Mouse (Mus musculus): ENCODE data around the gene Bloc1s1. TPM values are rescaled to one million over a fixed set of nuclear protein-coding genes. Genes with fewer than 3 reads are reported as not detected.

Gene Bloc1s1
- total RNA-seq (2023) = 62.0 to 76.3 TPM (median 67.9 TPM) in 4 replicates

GRCm38 (mm10) chr10:128923935-128924334 is at the start of gene Bloc1s1:
Gene Bloc1s1 (minus strand): TSS chr10:128924035.

DNA sequence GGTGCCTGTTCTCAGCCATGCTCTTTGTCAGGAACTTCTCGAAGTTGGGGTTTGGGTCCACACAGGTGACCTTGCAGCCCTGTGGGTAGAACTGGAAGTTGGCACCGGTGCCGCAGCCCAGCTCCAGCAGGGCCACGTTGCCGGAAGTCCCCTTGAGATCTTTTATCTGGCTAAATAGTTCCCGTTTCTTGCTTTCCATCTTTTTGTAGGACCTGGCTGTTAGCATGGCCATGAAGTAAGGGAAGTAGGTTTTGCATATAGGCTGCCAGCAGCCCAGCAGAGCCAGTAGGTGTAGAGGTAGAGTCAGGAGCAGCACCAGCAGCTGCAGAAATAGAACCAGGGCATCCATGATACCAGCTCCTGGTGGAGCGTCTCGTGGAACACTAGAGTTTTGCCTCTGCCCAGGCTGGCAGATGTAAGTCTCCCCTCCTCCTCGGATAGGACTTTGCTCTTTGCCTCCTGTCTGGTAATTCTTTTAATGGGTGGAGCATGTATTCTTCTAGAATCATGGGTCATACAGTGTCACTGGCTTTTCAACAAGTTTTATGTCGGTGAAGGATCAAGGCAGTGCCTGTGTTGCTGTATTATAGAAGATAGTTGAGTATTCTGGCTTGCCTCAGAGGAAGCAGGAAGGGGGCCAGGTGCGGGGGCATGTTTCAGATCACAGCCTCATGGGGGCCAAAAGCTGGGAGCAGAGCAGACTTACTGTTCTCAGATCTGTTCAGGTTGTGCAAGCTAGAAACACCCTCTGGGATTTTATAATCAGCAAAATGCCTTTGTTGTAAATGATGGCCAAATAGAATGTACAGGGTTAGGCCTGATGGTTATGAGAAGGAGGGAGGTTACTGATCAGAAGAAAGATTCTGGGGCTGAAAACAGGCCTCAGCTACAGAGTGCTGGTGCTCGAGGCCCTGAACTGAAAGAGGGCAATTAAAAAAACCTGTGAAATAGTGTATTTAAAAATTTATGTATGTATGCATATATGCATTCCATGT is 37.1 kb upstream of the Bloc1s1 start, which contains the start of gene Mettl7b:
TSS of gene Mettl7b (minus strand) at position 399 of the 995 bp plus-strand sequence.

DNA sequence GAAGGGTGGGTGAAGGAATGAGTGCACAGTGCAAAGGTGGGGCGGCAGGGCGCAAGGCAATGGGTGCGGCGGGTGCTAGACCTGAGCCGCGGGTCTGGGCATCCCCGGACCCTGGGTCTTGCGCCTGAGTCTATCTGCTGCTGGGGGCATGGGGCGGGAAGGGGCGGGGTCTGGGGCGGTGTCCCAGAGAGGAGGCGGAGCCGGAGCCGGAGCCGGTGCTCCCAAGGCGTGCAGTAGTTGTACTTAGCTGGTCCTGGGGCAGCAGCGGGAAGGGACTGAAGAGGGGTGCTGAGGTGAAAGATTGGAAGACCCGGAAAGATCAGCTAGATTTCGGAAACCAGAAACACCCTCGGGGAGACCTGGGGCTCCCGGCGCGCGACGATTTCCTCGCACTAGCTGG is 9.7 kb upstream of the Bloc1s1 start, which contains the start of gene Itga7:
TSS of gene Itga7 (plus strand) at position 245 of the 400 bp plus-strand sequence.

DNA sequence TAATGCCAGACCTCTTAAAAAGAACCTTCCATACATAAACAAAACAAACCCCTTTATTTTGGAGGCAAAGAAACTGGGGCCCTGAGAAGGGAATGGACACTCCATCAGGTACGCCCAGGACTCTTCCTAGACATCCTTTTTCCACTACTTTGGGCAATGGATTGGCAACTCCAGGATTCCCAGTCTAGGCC is 1.1 kb downstream of the Bloc1s1 start, which contains the start of gene Rdh5:
TSS of gene Rdh5 (minus strand) at position 67 of the 191 bp plus-strand sequence.

DNA sequence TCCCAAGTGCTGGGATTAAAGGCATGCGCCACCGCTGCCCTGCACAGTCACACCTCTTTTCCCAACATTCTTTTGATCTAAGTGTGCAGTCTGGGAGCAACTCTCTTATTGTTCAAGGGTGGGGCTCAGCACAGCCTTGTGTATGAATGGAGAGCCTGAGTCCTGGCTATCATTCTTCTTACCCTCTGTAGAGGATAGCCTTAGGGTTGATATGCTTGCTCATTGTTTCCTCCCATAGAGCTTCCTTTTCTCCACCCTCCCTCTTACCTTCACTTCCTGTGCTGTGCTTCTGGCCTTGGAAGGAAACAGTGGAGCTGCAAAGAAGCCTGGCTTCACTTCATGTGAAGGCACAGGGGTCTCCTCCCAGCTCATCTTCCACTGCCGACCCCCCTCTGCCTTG is 23.1 kb downstream of the Bloc1s1 start, which contains the start of gene Cd63:
TSS of gene Cd63 (plus strand) at position 292 of the 400 bp plus-strand sequence.

GRCm38 (mm10) chr10:128891296-128892094 is 32.3 kb downstream of the Bloc1s1 start, which contains the start of gene Gdf11:
Gene Gdf11 (minus strand): TSS chr10:128891718.

Other genes starting within 250 kb of the Bloc1s1 start
- gene Suox, start 250.0 kb downstream of the Bloc1s1 start, total RNA-seq (2023) = 6.8 to 8.6 TPM (median 7.5 TPM) in 4 replicates
- gene Rab5b, start 227.8 kb downstream of the Bloc1s1 start, total RNA-seq (2023) = 54.8 to 63.6 TPM (median 59.7 TPM) in 4 replicates
- 0.54 to 2.0 TPM (median 0.80 TPM) in 4 replicates for gene Pmel, start 219.8 kb downstream of the Bloc1s1 start, total RNA-seq (2023)
- 51.3 to 55.3 TPM (median 52.6 TPM) in 4 replicates for gene Cdk2, start 219.0 kb downstream of the Bloc1s1 start, total RNA-seq (2023)
- gene Dgka, start 179.2 kb downstream of the Bloc1s1 start, total RNA-seq (2023) = 172 to 181 TPM (median 175 TPM) in 4 replicates
- gene Pym1, start 176.1 kb downstream of the Bloc1s1 start, total RNA-seq (2023) = 36.5 to 49.4 TPM (median 42.4 TPM) in 4 replicates
- gene Mmp19, start 133.1 kb downstream of the Bloc1s1 start, total RNA-seq (2023) = 0.24 to 0.47 TPM in 2 of 4 replicates, not detected in the others
- 65.7 to 75.6 TPM (median 69.1 TPM) in 4 replicates for gene Dnajc14, start 120.0 kb downstream of the Bloc1s1 start, total RNA-seq (2023)
- gene Tmem198b, start 119.7 kb downstream of the Bloc1s1 start, total RNA-seq (2023) = 11.7 to 17.1 TPM (median 14.3 TPM) in 4 replicates
- gene Sarnp, start 106.7 kb downstream of the Bloc1s1 start, total RNA-seq (2023) = 52.6 to 60.7 TPM (median 55.2 TPM) in 4 replicates
- 19.4 to 26.1 TPM (median 22.5 TPM) in 4 replicates for gene Ormdl2, start 102.4 kb downstream of the Bloc1s1 start, total RNA-seq (2023)
- 51.4 to 56.9 TPM (median 52.5 TPM) in 4 replicates for gene Gdf11, start 32.3 kb downstream of the Bloc1s1 start, total RNA-seq (2023)
- gene Cd63, start 23.0 kb downstream of the Bloc1s1 start, total RNA-seq (2023) = 0.81 to 1.1 TPM (median 0.97 TPM) in 3 of 4 replicates, not detected in the other
- 6.8 to 13.1 TPM (median 7.4 TPM) in 4 replicates for gene Rdh5, start 1.1 kb downstream of the Bloc1s1 start, total RNA-seq (2023)
- gene Itga7, start 9.8 kb upstream of the Bloc1s1 start, total RNA-seq (2023) = 0.27 TPM in 1 of 4 replicates, not detected in the others
- gene Mettl7b, start 37.0 kb upstream of the Bloc1s1 start, total RNA-seq (2023) = not detected in 4 replicates
- gene Olfr9, start 65.4 kb upstream of the Bloc1s1 start, total RNA-seq (2023) = not detected in 4 replicates
- gene Olfr763, start 86.8 kb upstream of the Bloc1s1 start, total RNA-seq (2023) = not detected in 4 replicates
- gene Olfr764-ps1, start 115.9 kb upstream of the Bloc1s1 start, total RNA-seq (2023) = not detected in 4 replicates
- not detected in 4 replicates for gene Olfr765, start 126.0 kb upstream of the Bloc1s1 start, total RNA-seq (2023)
- not detected in 4 replicates for gene Olfr766-ps1, start 144.9 kb upstream of the Bloc1s1 start, total RNA-seq (2023)
- not detected in 4 replicates for gene Olfr767, start 158.9 kb upstream of the Bloc1s1 start, total RNA-seq (2023)
- gene Olfr768, start 175.3 kb upstream of the Bloc1s1 start, total RNA-seq (2023) = not detected in 4 replicates
- not detected in 4 replicates for gene Olfr769, start 193.8 kb upstream of the Bloc1s1 start, total RNA-seq (2023)
- gene Olfr770, start 215.0 kb upstream of the Bloc1s1 start, total RNA-seq (2023) = not detected in 4 replicates
- not detected in 4 replicates for gene Olfr771, start 240.7 kb upstream of the Bloc1s1 start, total RNA-seq (2023)

All from B cell, adult 62 days (primary cell).